Mouse (Mus musculus): Measurements from ENCODE around the gene Heatr6.

GRCm38 (mm10) chr11:83785366-83785765 is 31.9 kb downstream of the Heatr6 start:
- TF ChIP-seq CTCF (IDR thresholded peaks at IDR 0.05; ENCODE audit: borderline replicate concordance, insufficient read depth, low read depth, low read length) (peak; percentile 68; the same call in 1 of the 2 replicates), POLR2A (IDR thresholded peaks at IDR 0.05; ENCODE audit: borderline replicate concordance, insufficient read depth, low read length) (no peak)
